Mouse (Mus musculus) heart, embryonic 14.5 days (tissue): Measurements from ENCODE around the gene Eln. TPM values are rescaled to one million over a fixed set of nuclear protein-coding genes. Genes with fewer than 3 reads are reported as not detected.

Experiments
- ATAC-seq: fragments of 200-750 bp; cut with Nextera tagmentation; 2 replicates; pipeline ENCODE4 v1.8.0; 2017; ENCODE audit warnings: low read depth, moderate TSS enrichment; ENCODE audit not compliant: insufficient number of reproducible peaks, insufficient read depth, low FRiP score
- H3K27ac ChIP-seq, 2 experiments: fragments of 200-500 bp in 1 of 2; fragments of 300-500 bp in 1 of 2; sonication (generic) in 1 of 2; replicated peaks in 1 of 2; 2 replicates each; pipeline ENCODE4 v1.5.1; 2012 to 2014; ENCODE audit warnings: low read depth in 2 of 2, low read length in 2 of 2, control low read depth in 1 of 2, mild to moderate bottlenecking in 1 of 2, mixed read lengths in 1 of 2; ENCODE audit not compliant: control insufficient read depth in 1 of 2, insufficient read depth in 1 of 2
- H3K27me3 ChIP-seq: fragments of 300-500 bp; sonication (generic); 2 replicates; pipeline ENCODE4 v1.6.1; 2014; ENCODE audit warnings: mild to moderate bottlenecking, low read length, control low read depth; ENCODE audit not compliant: control insufficient read depth, insufficient read depth
- H3K36me3 ChIP-seq: fragments of 300-500 bp; sonication (generic); 2 replicates; pipeline ENCODE4 v1.6.1; 2014; ENCODE audit warnings: mild to moderate bottlenecking, control low read depth, low read length, mixed read lengths; ENCODE audit not compliant: control insufficient read depth, insufficient read depth
- H3K4me1 ChIP-seq, 2 experiments: fragments of 200-500 bp in 1 of 2; fragments of 300-500 bp in 1 of 2; sonication (generic) in 1 of 2; 2 replicates each; pipeline ENCODE4 v1.6.1; 2012 to 2014; ENCODE audit warnings: low read length in 2 of 2, control low read depth in 1 of 2, mixed read lengths in 1 of 2; ENCODE audit not compliant: control insufficient read depth in 2 of 2, insufficient read depth in 2 of 2
- H3K4me2 ChIP-seq: fragments of 300-500 bp; sonication (generic); 2 replicates; pipeline ENCODE4 v1.6.1; 2014; ENCODE audit warnings: mild to moderate bottlenecking, low read length
- H3K4me3 ChIP-seq, 2 experiments: fragments of 200-500 bp in 1 of 2; fragments of 300-500 bp in 1 of 2; sonication (generic) in 1 of 2; 2 replicates each; pipeline ENCODE4 v1.5.1; 2012 to 2014; ENCODE audit warnings: low read length in 2 of 2, mild to moderate bottlenecking in 2 of 2, control low read depth in 1 of 2, low read depth in 1 of 2, moderate library complexity in 1 of 2; ENCODE audit not compliant: control insufficient read depth in 1 of 2, insufficient read depth in 1 of 2
- H3K9ac ChIP-seq: fragments of 300-500 bp; sonication (generic); 2 replicates; pipeline ENCODE4 v1.6.1; 2014; ENCODE audit warnings: mild to moderate bottlenecking, low read length
- H3K9me3 ChIP-seq: fragments of 300-500 bp; sonication (generic); 2 replicates; pipeline ENCODE4 v1.6.1; 2016; ENCODE audit warnings: low read length, control low read depth; ENCODE audit not compliant: control insufficient read depth
- WGBS: fragments of 180-500 bp; shearing (Covaris S2); extraction: QIAGEN DNeasy Blood & Tissue Kit; methylation state at CpG from one replicate; pipeline ENCODE4 v1.1.7; 2014; 5-methylcytosine and 5-hydroxymethylcytosine counted together
- polyA plus RNA-seq: library from polyadenylated mRNA; unstranded; fragments of >200 nt; fragmentation: Nextera tagmentation; extraction: Ambion mirVana; gene quantifications from 2 replicates; pipeline ENCODE4 v1.2.1, GENCODE M21; 2014

The Eln gene
- polyA plus RNA-seq, 1 experiment from 2014 or later: 337 TPM

GRCm38 (mm10) chr5:134776551-134776950 lies 29.4 kb upstream of the Eln start:
- H3K4me2 ChIP-seq: no peak overlapping the region
- 72% methylated on average over 12 of the region's 12 CpGs for WGBS
- no peak for ATAC-seq
- H3K9me3 ChIP-seq: no peaks in the 10 kb centered on the region
- peaks cover 14% of the 10 kb centered on the region in 2 experiments; a peak in 3 of 4 replicates for H3K4me1 ChIP-seq
- no peak overlapping the region for H3K4me3 ChIP-seq
- H3K36me3 ChIP-seq: no peaks in the 10 kb centered on the region
- H3K27me3 ChIP-seq: no peaks in the 10 kb centered on the region
- 0 out of 4 replicates have a peak overlapping the region, but pooled peaks of 1 of the 2 experiments have one; percentile 3 for H3K27ac ChIP-seq
- H3K9ac ChIP-seq: no peak overlapping the region

GRCm38 (mm10) chr5:134772522-134772921 lies 25.4 kb upstream of the Eln start:
- peak; percentile 33 for ATAC-seq
- WGBS: 63% methylated on average over 12 of the region's 12 CpGs
- H3K27ac ChIP-seq: peak overlapping the region; percentile 60 to 64

DNA sequence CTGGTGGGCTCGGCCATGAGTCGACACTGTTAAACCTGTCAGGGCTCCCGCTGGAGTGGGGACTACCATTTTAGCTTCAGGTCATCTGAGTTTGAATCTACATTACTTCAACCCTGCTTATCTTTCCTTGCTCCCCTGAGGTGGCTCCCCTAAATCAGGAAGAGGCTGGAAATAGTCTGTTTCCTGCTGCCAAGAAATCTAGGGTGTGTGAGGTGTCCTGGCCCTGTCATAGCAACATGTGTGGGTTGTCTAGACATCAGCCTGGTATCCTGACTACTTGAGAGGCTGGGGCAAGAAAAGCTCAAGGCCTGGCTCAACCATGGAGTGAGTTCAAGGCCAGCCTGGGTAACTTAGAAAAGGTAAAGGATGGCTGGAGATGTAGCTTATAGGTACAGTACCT lies 24.6 kb upstream of the Eln start:
- Histone ChIP-seq H3K27ac (peak overlapping the region in 1 of 2 experiments; percentile 64; a peak in 2 of 4 replicates), H3K36me3 (no peaks in the 10 kb centered on the region)
- no peak for ATAC-seq

More at GRCm38 (mm10) chr5:134772522-134772921, 25.4 kb upstream of the Eln start:
- no peak overlapping the region for H3K9ac ChIP-seq
- H3K36me3 ChIP-seq: no peaks in the 10 kb centered on the region
- no peaks in the 10 kb centered on the region for H3K9me3 ChIP-seq
- H3K27me3 ChIP-seq: no peaks in the 10 kb centered on the region
- no peak overlapping the region for H3K4me2 ChIP-seq
- H3K4me3 ChIP-seq: no peak overlapping the region
- peaks cover 6 to 12% of the 10 kb centered on the region in 2 experiments; a peak in 3 of 4 replicates for H3K4me1 ChIP-seq

GRCm38 (mm10) chr5:134769181-134769580 lies 22.1 kb upstream of the Eln start:
- WGBS: 33% methylated on average over 7 of the region's 7 CpGs
- no peak overlapping the region for H3K4me2 ChIP-seq
- no peak overlapping the region for H3K9ac ChIP-seq
- no peak overlapping the region for H3K27ac ChIP-seq
- no peak overlapping the region for H3K4me3 ChIP-seq
- peaks cover 6 to 12% of the 10 kb centered on the region in 2 experiments; a peak in 3 of 4 replicates for H3K4me1 ChIP-seq
- H3K9me3 ChIP-seq: no peaks in the 10 kb centered on the region
- 0 out of 2 replicates have a peak, but pooled peaks have one; percentile 49 for ATAC-seq
- H3K27me3 ChIP-seq: no peaks in the 10 kb centered on the region
- H3K36me3 ChIP-seq: no peaks in the 10 kb centered on the region

More for the DNA sequence above, 24.6 kb upstream of the Eln start:
- Histone ChIP-seq H3K4me3 (no peak overlapping the region), H3K9ac (no peak overlapping the region), H3K4me1 (peaks cover 6 to 12% of the 10 kb centered on the region in 2 experiments; a peak in 3 of 4 replicates), H3K4me2 (no peak overlapping the region), H3K27me3 (no peaks in the 10 kb centered on the region), H3K9me3 (no peaks in the 10 kb centered on the region)
- WGBS: 72% methylated on average over 3 of the region's 3 CpGs

GRCm38 (mm10) chr5:134765441-134765840 lies 18.3 kb upstream of the Eln start:
- Histone ChIP-seq H3K27me3 (no peaks in the 10 kb centered on the region; the same call in 1 of the 2 replicates), H3K4me2 (no peak overlapping the region), H3K27ac (no peak overlapping the region; a peak in 1 of 4 replicates), H3K4me3 (no peak overlapping the region), H3K9me3 (no peaks in the 10 kb centered on the region), H3K36me3 (no peaks in the 10 kb centered on the region), H3K4me1 (peaks cover 8 to 10% of the 10 kb centered on the region in 2 experiments; a peak in 2 of 4 replicates), H3K9ac (no peak overlapping the region)
- 76% methylated on average over 16 of the region's 16 CpGs for WGBS
- ATAC-seq: no peak

- H3K9me3 ChIP-seq: no peaks in the 10 kb centered on the region
- 0 out of 2 replicates have a peak, but pooled peaks have one; percentile 28 for ATAC-seq
These were observed 16.2 kb upstream of the Eln start for GRCm38 (mm10) chr5:134763326-134763725.

DNA sequence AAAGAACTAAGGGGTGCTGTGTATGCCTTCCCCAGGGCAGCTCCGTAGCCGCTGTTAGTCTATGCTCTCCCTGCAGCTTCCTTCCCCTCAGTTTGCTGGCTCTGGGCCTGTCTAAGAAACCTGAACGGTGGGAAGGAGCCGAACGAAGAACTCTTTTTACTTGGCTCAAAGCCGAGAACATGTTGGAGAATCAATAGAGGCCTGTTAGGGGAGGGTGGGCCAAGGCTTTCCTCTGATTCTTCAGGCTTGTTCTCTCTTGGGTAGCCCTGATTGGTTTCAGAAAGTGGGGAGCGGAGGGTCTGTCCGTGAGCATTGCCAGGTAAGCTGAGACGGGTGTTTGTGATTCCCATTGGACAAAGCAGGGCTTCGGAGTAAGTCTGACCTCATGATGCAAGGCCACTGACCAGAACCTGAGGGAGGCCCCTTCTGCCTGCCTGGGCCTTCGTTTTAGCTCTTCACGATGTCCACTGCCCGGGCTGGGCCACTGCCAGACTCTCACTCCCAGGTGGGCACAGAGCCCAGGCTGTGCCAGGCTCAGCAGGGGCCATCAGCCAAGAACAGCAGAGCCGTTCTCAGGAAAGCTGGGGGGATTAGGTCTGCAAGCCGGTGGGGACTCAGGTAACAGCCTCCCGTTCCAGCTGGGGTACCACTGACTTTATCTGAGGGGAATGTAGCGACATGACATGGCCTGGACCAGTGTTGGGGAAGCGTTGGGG lies 14.4 kb upstream of the Eln start:
- no peaks in the 10 kb centered on the region; the same call in none of the 2 replicates for H3K27me3 ChIP-seq
- no peaks in the 10 kb centered on the region for H3K9me3 ChIP-seq
- no peak overlapping the region for H3K4me3 ChIP-seq
- H3K27ac ChIP-seq: peak overlapping the region in 1 of 2 experiments; percentile 19; a peak in 1 of 4 replicates
- H3K9ac ChIP-seq: no peak overlapping the region
- WGBS: 67% methylated on average over 18 of the region's 18 CpGs
- peaks cover 3 to 4% of the 10 kb centered on the region in 2 experiments; a peak in 1 of 4 replicates for H3K4me1 ChIP-seq
- no peaks in the 10 kb centered on the region for H3K36me3 ChIP-seq
- H3K4me2 ChIP-seq: no peak overlapping the region
- ATAC-seq: no peak

More at GRCm38 (mm10) chr5:134763326-134763725, 16.2 kb upstream of the Eln start:
- Histone ChIP-seq H3K4me2 (no peak overlapping the region), H3K9ac (no peak overlapping the region), H3K4me1 (peaks cover 3 to 4% of the 10 kb centered on the region in 2 experiments; a peak in 1 of 4 replicates), H3K27ac (no peak overlapping the region), H3K4me3 (no peak overlapping the region), H3K27me3 (no peaks in the 10 kb centered on the region; the same call in 1 of the 2 replicates), H3K36me3 (no peaks in the 10 kb centered on the region)
- 62% methylated on average over 9 of the region's 9 CpGs for WGBS
